Mouse (Mus musculus) embryonic facial prominence, embryonic 12.5 days (tissue): ENCODE results near the gene Il17rd. TPM values are rescaled to one million over a fixed set of nuclear protein-coding genes. Genes with fewer than 3 reads are reported as not detected.

Source experiments
- ATAC-seq: fragments of 200-750 bp; cut with Nextera tagmentation; 2 replicates; pipeline ENCODE4 v1.8.0; 2017; ENCODE audit not compliant: insufficient number of reproducible peaks, insufficient read depth, low FRiP score, low TSS enrichment
- H3K27ac ChIP-seq: fragments of 300-500 bp; sonication (generic); 2 replicates; pipeline ENCODE4 v1.5.1; 2016; ENCODE audit warnings: mild to moderate bottlenecking
- H3K27me3 ChIP-seq: fragments of 300-500 bp; sonication (generic); 2 replicates; pipeline ENCODE4 v1.6.1; 2016; ENCODE audit warnings: mild to moderate bottlenecking, moderate library complexity
- H3K36me3 ChIP-seq: fragments of 300-500 bp; sonication (generic); 2 replicates; pipeline ENCODE4 v1.6.1; 2016; ENCODE audit warnings: mild to moderate bottlenecking
- H3K4me1 ChIP-seq: fragments of 300-500 bp; sonication (generic); 2 replicates; pipeline ENCODE4 v1.6.1; 2016
- H3K4me2 ChIP-seq: fragments of 300-500 bp; sonication (generic); replicated peaks from 2 replicates; pipeline ENCODE4 v1.6.1; 2016; ENCODE audit warnings: mild to moderate bottlenecking, moderate library complexity
- H3K4me3 ChIP-seq: fragments of 300-500 bp; sonication (generic); 2 replicates; pipeline ENCODE4 v1.5.1; 2016; ENCODE audit warnings: mild to moderate bottlenecking
- H3K9ac ChIP-seq: fragments of 300-500 bp; sonication (generic); 2 replicates; pipeline ENCODE4 v1.6.1; 2016; ENCODE audit warnings: mild to moderate bottlenecking, moderate library complexity
- H3K9me3 ChIP-seq: fragments of 300-500 bp; sonication (generic); 2 replicates; pipeline ENCODE4 v1.6.1; 2016; ENCODE audit warnings: mild to moderate bottlenecking, moderate library complexity
- WGBS: fragments of 180-500 bp; shearing (Covaris S2); methylation state at CpG from one replicate; pipeline ENCODE4 v1.1.7; 2016; 5-methylcytosine and 5-hydroxymethylcytosine counted together
- polyA plus RNA-seq: library from polyadenylated mRNA; unstranded; fragments of >200 nt; fragmentation: Nextera tagmentation; extraction: Ambion mirVana; gene quantifications from 2 replicates; pipeline ENCODE4 v1.2.1, GENCODE M21; 2016

Gene Il17rd
- polyA plus RNA-seq, 1 experiment from 2014 or later: 11.2 TPM

DNA sequence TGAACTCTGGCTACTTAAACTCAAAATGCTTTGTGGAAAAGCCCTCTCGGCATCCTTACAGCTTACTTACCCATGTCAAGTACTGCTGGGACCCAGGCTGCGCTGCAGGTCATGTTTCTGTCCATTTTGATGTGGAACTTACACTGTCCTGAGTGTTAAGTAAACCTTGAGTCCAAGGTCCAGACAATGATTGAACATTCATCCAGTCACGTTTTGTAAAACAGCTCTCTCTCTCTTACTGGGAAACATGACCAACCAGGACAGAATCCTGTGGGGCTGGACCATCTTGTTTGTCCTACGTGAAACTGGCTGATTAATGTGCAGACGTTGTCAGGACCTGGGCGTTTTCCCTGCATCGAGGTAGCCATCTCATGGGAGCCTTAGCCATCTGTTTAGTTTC is 63.0 kb downstream of the Il17rd start:
- Histone ChIP-seq H3K4me3 (no peak overlapping the region), H3K27me3 (no peaks in the 10 kb centered on the region), H3K27ac (0 out of 2 replicates have a peak overlapping the region, but pooled peaks have one; percentile 27), H3K9me3 (no peaks in the 10 kb centered on the region), H3K4me1 (peaks cover 7% of the 10 kb centered on the region), H3K36me3 (peaks cover 46% of the 10 kb centered on the region), H3K9ac (no peak overlapping the region), H3K4me2 (no peak overlapping the region)
- WGBS: 66% methylated on average over 7 of the region's 7 CpGs
- ATAC-seq: no peak

DNA sequence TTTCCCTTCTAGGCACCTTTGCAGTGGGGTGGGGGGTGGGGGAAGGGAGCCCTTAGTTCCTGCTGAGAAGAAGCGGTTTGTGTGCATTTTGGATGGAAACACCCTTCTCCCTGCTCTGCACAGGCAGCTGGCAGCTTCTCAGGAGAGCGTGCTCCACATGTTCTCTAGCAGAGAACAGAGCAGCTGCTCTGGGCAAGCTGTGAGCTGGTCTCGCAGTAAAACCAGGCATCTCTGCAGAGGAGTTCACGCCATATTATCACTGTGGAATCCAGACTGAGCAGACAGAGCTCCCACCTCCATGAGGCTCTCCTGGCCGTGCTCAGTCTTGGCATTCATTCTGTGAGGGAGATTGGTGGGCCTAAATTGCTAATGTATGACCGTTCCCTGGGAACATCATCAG is 64.0 kb downstream of the Il17rd start:
- Histone ChIP-seq H3K27ac (no peak overlapping the region), H3K36me3 (peaks cover 44% of the 10 kb centered on the region)
- WGBS: 76% methylated on average over 6 of the region's 6 CpGs

DNA sequence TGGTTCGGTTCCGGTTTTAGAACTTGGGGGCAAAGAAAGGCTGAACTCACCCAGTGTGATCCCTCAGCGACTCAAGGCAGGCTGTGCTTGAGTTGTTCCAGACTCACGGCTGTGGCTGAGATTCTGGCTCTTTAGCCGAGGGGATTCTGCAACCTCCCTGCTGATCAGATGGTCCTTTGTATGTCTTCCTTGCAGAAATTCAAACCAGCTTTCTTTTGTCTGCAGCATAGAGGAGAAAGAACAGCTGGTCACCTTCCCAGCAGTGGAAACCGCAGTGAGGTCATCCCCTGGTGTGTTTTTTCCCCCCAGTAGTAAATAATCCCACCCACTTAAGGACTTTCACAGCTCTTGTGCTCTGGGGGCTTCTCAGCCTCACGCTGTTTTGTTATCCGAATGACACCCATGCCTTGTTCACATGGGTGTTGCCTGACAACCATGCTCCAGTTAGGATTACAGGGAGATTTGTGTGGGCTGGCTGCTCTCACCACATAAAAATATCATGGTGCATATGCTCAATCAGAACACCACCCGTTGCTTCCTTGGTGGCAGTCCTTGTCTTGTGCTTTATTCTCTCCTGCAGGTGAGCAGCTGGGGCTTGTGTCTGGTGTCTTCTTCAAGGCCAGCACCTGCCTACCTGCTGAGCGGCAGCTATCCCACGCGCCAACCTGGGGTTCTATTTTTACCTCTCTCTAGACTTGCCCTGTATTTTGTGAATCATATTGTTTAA is 67.2 kb downstream of the Il17rd start:
- Histone ChIP-seq H3K4me2 (no peak overlapping the region), H3K27ac (peak overlapping the region; percentile 58; the same call in 1 of the 2 replicates), H3K9ac (no peak overlapping the region), H3K27me3 (no peaks in the 10 kb centered on the region), H3K4me3 (no peak overlapping the region), H3K9me3 (no peaks in the 10 kb centered on the region), H3K4me1 (peaks cover 7% of the 10 kb centered on the region), H3K36me3 (peaks cover 18% of the 10 kb centered on the region)
- WGBS: 57% methylated on average over 12 of the region's 12 CpGs
- ATAC-seq: no peak

More for the DNA sequence above, 64.0 kb downstream of the Il17rd start:
- no peaks in the 10 kb centered on the region for H3K27me3 ChIP-seq
- ATAC-seq: no peak
- no peak overlapping the region for H3K4me3 ChIP-seq
- H3K4me1 ChIP-seq: peaks cover 7% of the 10 kb centered on the region
- H3K9me3 ChIP-seq: no peaks in the 10 kb centered on the region
- H3K4me2 ChIP-seq: no peak overlapping the region
- H3K9ac ChIP-seq: no peak overlapping the region

DNA sequence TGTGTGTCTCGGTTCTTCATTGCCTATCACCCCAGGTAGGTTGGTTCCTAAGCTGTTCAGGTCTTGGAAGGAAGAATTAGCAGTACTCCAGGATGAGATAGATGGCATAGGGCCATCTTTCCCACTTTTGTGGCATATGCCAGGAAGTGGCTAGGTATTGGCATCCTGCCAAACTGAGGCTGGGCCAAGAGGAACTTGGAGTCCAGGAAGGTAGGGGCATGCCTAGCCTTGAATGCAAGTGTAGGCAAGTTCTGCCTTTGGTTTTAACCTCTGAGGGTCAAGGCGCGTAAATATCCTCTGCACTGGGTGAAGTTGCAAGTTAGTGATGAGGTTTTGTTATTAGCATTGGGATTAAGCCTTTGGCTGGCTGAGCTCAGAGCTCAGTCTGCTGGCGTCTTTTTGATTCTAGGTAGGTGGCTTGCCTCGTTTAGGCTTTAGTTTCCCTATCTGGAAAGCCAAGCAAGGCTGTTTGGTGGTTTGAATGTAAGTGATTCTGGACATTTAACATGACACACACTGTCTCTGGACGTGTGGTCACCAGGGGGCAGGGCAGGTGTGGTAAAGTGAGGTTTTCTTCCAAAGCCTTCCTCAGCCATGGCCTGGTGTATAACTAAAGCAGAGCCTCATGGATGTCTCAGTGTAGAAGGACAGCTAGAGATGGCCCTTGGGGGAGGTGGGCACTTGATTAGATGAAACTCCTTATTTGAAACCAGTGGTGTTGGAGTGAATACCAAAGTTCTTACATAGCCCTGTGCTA is 70.2 kb downstream of the Il17rd start:
- no peaks in the 10 kb centered on the region for H3K9me3 ChIP-seq
- no peak overlapping the region for H3K4me3 ChIP-seq
- H3K27me3 ChIP-seq: peaks cover 7% of the 10 kb centered on the region; the same call in 1 of the 2 replicates
- peaks cover 6% of the 10 kb centered on the region; the same call in 1 of the 2 replicates for H3K36me3 ChIP-seq
- H3K9ac ChIP-seq: no peak overlapping the region
- peaks cover 7% of the 10 kb centered on the region for H3K4me1 ChIP-seq
- WGBS: 68% methylated on average over 6 of the region's 6 CpGs
- H3K27ac ChIP-seq: no peak overlapping the region
- no peak for ATAC-seq
- H3K4me2 ChIP-seq: no peak overlapping the region

DNA sequence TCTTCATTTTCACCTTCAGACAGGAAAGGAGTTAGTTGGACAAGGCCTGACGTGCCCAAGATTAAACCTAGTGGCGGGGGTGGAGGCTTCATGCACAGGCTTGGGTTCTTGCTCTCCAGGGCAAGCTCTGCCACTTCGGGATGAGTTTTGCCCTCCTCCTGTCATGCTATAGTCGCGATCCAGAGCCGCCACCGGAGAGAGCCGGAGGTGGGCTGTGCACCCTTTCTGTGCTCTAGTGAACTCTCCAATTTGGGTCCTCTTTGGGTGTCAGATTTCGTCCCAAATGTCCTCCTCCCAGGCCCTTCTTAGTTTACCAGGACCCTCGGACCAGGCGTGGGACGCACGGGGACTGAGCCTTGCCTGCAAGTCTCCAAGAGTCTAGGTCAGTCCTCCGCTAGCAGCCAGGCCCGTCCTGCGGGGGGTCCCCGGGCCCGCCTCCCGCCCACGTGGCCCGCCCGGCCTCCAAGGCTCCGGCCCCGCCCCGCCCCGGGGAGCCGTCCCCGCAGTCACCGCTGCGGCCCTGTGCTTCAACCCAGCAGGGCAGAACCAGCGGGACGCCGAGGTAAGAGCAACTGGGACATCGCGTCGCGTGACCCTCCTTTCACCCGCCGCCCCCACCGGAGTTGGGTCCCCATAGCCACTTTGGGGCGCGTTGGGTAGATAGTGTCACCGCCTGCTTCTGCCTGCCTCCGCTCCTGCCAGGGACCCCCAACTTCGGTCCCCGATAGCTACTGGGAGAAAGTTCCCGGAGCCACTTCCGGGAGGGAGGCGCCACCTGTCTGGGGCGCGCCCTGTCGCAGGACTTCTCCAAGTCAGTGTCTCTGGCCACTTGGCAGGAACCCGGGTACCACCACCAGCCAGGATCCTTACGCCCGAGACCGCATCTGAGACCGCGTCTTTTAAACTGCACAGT is 75.9 kb downstream of the Il17rd start, which contains the start of gene Arhgef3:
Arhgef3 (plus strand) TSS at position 538 of the 913 bp plus-strand sequence.
- H3K9ac ChIP-seq: peak within 1 kb of the TSS; percentile 50
- peak within 1 kb of the TSS; percentile 55 for H3K4me3 ChIP-seq
- ATAC-seq: peak; percentile 67; the same call in 1 of the 2 replicates
- 0 out of 2 replicates have a peak, but pooled peaks cover 4% of the 10 kb centered on the region for H3K4me1 ChIP-seq
- H3K27ac ChIP-seq: no peak within 1 kb of the TSS
- H3K9me3 ChIP-seq: no peaks in the 10 kb centered on the region
- H3K4me2 ChIP-seq: peak within 1 kb of the TSS; percentile 98
- no peaks in the 10 kb centered on the region for H3K36me3 ChIP-seq
- under 1% methylated on average over 58 of the region's 58 CpGs for WGBS
- peaks cover 33% of the 10 kb centered on the region for H3K27me3 ChIP-seq

DNA sequence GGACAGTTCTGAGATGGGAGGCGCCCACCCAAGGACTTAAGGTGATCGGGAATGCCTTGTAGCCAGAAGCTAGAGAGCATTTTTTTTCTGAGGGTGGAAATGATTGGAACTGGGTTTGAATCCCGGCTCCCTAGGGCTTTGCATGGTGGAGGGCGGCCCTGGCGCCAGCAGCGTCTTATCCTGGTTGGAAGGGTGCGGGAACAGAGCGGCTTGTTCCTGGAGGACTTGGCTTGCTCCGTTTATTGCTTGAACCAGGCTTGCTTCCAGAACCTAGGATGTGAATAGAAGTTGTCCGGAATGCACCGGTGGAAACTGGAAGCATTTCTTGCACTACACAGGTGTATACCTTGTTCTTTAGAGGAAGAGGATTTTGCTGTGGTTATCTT is 76.5 kb downstream of the Il17rd start:
- H3K4me3 ChIP-seq: peak overlapping the region; percentile 55
- peaks cover 33% of the 10 kb centered on the region for H3K27me3 ChIP-seq
- ATAC-seq: no peak
- WGBS: 16% methylated on average over 11 of the region's 11 CpGs
- H3K9ac ChIP-seq: peak overlapping the region; percentile 50
- no peak overlapping the region for H3K27ac ChIP-seq
- no peaks in the 10 kb centered on the region for H3K9me3 ChIP-seq
- peak overlapping the region; percentile 98 for H3K4me2 ChIP-seq
- 0 out of 2 replicates have a peak, but pooled peaks cover 4% of the 10 kb centered on the region for H3K4me1 ChIP-seq
- H3K36me3 ChIP-seq: no peaks in the 10 kb centered on the region

DNA sequence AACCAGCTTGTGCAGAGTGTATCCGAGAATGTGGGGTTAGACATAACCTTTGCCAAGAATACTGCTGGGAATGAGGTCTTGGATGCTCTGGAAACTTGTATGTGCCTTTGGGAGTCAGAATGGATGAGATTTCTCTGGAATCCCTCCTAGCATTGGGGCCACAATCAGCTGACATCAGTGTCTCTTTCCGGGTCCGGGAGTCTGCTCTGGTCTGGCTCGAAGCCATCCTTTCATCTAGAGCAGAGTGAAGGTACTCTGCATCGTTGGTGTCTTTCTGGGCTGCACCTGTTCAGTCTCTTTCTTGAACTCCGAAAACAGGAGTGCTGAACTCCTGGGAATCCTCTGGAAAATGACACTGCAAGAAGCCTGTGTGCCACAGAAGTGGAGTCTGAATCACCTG is 77.2 kb downstream of the Il17rd start:
- Histone ChIP-seq H3K4me3 (no peak overlapping the region), H3K9me3 (no peaks in the 10 kb centered on the region), H3K4me2 (no peak overlapping the region), H3K9ac (no peak overlapping the region), H3K4me1 (0 out of 2 replicates have a peak, but pooled peaks cover 4% of the 10 kb centered on the region), H3K36me3 (no peaks in the 10 kb centered on the region), H3K27me3 (peaks cover 33% of the 10 kb centered on the region), H3K27ac (no peak overlapping the region)
- no peak for ATAC-seq
- 67% methylated on average over 6 of the region's 6 CpGs for WGBS

DNA sequence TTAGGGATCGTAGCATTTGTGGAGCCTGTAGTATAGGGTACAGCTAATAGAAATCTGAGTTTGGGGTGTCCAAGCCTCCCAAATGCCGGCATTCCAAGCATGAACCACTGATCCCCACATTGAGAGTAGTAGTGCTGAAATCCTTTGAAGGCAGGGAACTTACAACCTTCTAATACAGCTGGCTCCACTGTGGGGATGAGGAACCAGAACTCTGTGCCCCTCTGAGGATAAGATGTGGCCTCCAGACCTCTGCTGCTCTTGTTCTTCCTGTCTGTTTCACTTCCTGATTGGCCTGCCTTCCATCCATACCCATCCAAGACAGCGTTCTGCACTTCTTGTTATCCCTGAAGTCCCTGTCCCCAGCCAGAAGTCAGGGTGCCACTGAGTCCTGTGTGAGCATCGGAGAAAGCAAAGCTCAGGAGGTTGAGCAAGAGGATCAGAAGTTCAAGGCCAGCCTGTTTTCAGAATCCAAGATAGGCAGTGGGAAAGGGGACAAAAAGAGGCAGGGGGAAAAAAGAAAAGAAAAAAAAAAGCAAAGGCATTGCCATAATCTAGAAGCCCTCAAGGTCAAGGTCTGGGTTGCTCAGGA is 77.9 kb downstream of the Il17rd start:
- no peak overlapping the region for H3K27ac ChIP-seq
- H3K9ac ChIP-seq: no peak overlapping the region
- H3K9me3 ChIP-seq: no peaks in the 10 kb centered on the region
- no peak overlapping the region for H3K4me3 ChIP-seq
- 74% methylated on average over 4 of the region's 4 CpGs for WGBS
- H3K27me3 ChIP-seq: peaks cover 33% of the 10 kb centered on the region
- H3K4me2 ChIP-seq: no peak overlapping the region
- no peaks in the 10 kb centered on the region for H3K36me3 ChIP-seq
- H3K4me1 ChIP-seq: 0 out of 2 replicates have a peak, but pooled peaks cover 4% of the 10 kb centered on the region
- ATAC-seq: no peak

DNA sequence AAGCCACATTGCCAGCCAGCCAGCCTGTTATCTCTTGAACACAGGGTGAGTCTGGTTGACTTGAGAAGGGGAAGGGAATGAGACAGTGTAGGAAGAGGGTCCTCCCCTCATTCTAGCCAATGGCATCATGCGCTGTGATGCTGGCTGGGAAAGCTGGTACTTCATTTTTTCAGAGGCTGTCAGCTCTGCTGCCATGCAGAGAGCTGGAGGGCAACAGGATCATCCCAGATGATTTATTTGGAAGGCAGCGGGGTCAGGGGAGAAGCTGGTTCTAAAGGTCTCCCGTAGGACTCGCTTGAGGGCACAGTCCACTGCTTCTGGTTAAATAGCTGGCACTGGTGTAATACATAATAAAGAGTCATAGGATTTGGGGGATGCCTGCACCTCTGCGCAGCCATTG is 79.8 kb downstream of the Il17rd start:
- Histone ChIP-seq H3K36me3 (no peaks in the 10 kb centered on the region), H3K4me3 (no peak overlapping the region), H3K27me3 (peaks cover 30% of the 10 kb centered on the region), H3K9me3 (no peaks in the 10 kb centered on the region), H3K9ac (no peak overlapping the region), H3K4me2 (no peak overlapping the region), H3K4me1 (peaks cover 10% of the 10 kb centered on the region; the same call in 1 of the 2 replicates), H3K27ac (no peak overlapping the region)
- 88% methylated on average over 5 of the region's 5 CpGs for WGBS
- ATAC-seq: no peak

DNA sequence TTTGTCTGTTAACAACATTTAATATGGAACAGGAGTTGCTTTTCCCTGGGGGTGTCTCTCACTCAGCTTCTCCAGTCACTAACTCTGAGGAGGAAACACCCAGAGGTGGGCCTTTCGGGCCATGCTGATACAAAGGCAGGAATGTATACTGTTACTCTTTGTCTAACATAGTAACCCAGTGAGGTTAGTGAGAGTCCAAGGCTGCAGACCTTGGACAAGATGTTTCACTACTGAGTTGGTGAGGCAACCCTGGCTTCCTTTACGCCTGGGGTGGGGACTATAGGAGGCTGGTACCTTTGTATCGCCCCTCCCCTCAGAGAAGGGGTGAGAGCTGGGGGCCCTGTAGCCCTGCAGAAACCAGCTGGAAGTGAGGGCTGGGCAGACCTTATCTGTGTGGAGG is 83.9 kb downstream of the Il17rd start:
- no peak overlapping the region for H3K4me2 ChIP-seq
- H3K4me1 ChIP-seq: peaks cover 6% of the 10 kb centered on the region; the same call in 1 of the 2 replicates
- WGBS: 59% methylated on average over 3 of the region's 3 CpGs
- no peaks in the 10 kb centered on the region; the same call in 1 of the 2 replicates for H3K27me3 ChIP-seq
- no peaks in the 10 kb centered on the region for H3K9me3 ChIP-seq
- ATAC-seq: no peak
- no peaks in the 10 kb centered on the region for H3K36me3 ChIP-seq
- 0 out of 2 replicates have a peak overlapping the region, but pooled peaks have one; percentile 23 for H3K27ac ChIP-seq
- H3K4me3 ChIP-seq: no peak overlapping the region
- no peak overlapping the region for H3K9ac ChIP-seq

DNA sequence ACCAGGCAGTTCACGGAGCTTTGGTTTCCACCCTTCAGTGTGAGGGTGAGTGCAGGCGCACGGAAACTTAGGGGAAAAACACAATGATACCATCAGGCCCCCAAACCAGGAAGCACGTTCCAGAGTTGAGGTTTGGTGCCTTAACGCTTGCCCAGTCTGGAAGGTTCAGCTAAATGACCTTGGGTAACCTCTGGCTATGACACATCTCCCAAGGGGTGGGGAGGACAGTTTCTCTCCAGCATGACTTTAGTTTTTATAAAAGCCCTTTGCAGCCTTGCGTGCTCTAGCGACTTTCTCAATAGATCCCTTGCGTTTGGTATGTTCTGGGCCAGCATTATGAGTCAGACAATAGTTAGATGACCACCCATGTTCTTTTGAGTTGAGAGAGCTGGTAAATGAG is 84.8 kb downstream of the Il17rd start:
- H3K27ac ChIP-seq: no peak overlapping the region
- H3K36me3 ChIP-seq: no peaks in the 10 kb centered on the region
- H3K9me3 ChIP-seq: no peaks in the 10 kb centered on the region
- no peak for ATAC-seq
- 57% methylated on average over 8 of the region's 8 CpGs for WGBS
- H3K4me2 ChIP-seq: no peak overlapping the region
- no peaks in the 10 kb centered on the region for H3K27me3 ChIP-seq
- H3K9ac ChIP-seq: no peak overlapping the region
- no peak overlapping the region for H3K4me3 ChIP-seq
- H3K4me1 ChIP-seq: peaks cover 6% of the 10 kb centered on the region; the same call in 1 of the 2 replicates
